Mouse (Mus musculus) ovary, adult 18-20 months (tissue): Measurements from ENCODE around the gene Bckdha.

Experiments
- DNase-seq: peaks from one replicate; pipeline ENCODE4 v3.0.0; 2022; ENCODE audit warnings: low spot score, mixed read lengths

The Bckdha gene

GRCm38 (mm10) chr7:25611501-25611900, 47.3 kb downstream of the Bckdha start:
- no peak for DNase-seq

DNA sequence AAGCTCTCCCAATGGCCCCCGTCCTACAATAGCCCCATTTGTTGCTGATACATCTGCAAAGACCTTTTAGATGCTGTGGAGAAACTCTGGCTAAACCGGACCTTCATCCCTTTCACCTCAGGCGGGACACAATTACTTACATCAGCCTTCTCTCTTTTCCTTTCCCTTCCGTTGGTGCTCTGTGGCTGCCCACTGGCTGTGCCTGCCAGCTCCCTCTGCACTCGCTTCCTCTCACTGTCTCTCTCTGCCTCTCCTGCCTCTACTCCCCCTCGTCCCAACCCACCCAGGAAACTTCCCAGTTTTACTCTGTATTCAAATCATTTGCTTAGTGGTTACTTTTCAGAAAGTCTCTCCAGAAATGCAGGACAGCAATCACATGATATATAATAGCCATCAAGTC, 48.7 kb downstream of the Bckdha start:
- no peak for DNase-seq

GRCm38 (mm10) chr7:25607196-25607595, 51.6 kb downstream of the Bckdha start:
- no peak for DNase-seq

DNA sequence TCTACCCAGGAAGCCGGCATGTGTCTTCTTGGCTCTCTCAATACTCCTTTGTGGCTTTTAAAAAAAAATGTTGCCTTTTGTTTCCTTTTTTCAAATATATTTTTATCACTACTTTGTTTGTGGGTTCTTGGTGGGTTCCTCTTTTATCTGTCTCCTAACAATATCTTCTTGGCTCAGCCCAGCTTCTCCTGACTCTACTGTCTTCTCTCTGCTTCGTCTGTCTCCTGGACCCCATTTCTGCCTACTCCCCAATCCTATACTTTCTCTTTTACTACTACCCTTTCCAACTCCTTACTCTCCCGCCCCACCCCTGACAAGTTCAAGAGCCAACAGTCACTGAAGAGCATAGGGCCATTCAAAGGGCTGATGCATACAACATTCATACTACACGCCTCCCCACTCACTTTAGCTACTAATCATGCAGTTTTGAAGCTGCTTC, 52.1 kb downstream of the Bckdha start:
- no peak for DNase-seq

- DNase-seq, result no peak
Measured at GRCm38 (mm10) chr7:25601346-25601745, 57.4 kb downstream of the Bckdha start.

GRCm38 (mm10) chr7:25600666-25601065, 58.1 kb downstream of the Bckdha start:
- no peak for DNase-seq

GRCm38 (mm10) chr7:25599663-25600062, 59.1 kb downstream of the Bckdha start:
- DNase-seq, result no peak

DNA sequence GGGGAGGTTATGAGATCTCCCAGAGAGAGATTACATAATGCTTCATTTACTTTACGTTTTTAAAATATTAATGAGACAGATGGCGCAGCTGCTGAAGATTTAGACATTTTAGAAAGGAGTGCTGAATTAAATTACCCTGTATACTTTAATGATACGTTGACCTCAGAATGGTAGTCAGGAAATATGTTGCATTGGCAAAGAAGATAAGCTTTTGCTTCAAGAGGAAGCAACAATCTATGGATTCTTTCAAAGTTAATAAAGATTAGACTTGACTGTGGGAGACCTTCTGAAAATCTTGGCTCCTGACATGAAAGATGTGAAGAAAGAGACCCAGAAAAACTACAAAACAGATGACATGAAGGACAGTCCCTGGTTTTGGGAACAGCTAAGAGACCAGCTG, 64.9 kb downstream of the Bckdha start:
- DNase-seq, result no peak

GRCm38 (mm10) chr7:25591226-25591625, 67.6 kb downstream of the Bckdha start:
- no peak for DNase-seq

DNA sequence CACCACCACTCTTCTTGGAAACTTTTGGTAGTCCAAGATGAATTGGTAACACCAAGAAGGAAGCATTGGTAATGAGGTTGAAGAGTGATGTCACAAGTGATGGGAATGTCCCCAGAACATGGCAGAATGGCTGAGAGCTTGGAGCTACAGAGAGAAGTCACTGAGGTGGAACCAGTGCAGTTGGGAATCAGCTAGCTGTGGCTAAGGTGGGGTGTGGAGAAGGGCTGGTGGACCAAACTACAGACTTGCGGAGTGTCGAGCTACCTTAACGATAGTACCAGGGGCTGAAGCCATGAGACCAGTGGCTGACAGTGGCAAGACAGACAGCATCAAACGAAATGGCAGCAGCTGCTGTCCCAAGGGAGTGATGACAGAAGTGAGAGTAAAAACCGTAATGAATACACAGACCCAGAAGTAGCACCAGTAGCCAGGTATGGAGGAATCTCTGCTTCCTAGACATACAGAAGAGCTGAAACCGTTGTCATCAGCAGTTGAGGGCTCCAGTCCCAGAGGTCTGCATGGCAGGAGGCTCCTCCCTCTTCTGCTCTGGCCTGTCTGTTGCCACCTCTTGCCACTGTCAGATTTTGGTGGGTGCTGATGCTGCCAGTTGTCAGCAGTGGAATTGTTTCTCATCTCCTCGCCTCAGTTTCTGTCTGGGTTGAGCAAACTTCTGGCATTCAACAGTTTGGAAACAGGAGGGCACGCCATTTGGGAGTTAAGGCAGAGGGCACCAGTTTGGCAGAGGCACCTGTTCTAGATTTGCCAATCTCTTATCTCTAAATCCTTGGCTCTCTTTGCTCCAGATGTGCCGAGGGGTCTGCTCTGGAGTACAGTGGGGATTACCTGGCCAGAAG, 73.2 kb downstream of the Bckdha start:
- no peak for DNase-seq

DNA sequence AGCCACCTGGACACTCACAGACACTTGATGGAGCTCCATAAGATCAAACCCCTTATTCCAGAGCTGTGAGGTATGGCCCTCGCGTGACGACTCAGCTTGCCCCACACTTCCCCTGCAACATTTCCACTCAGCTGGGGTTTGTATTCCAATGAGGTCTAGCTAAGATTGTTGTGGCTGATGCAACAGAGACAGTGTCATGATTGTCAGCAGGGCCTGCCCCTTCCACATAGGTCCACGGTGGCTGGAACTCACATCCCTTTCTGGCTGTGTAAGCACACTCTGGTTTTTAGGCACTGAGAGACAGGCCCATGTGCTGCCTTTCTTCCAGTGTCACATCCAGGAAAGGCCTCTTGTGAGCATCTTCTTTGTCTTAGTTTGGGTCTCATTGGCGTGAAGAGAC, 74.1 kb downstream of the Bckdha start:
- DNase-seq, result no peak

DNA sequence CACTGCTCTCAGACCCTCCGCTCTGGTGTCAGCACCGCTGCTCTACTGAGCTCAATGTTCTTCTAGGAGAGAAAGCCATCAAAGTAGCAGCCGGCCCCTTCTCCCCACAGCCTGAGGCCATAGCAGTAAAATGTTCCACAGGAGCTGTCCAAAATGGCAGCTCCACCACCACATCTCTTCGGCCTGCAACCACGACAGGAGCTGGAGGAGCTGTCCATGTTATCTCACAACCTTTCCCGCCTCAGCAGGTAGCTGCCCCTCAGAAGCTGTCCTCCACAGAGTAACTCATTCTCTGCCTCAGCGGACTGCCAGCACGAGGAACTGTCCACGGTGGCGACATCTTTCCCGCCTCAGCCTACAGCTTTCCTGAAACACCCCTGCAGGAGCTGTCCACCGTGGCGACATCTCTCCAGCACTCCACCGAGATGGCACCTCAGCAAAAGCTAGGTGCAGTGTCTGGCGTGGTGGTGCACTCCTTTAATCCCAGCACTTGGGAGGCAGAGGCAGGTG, 76.4 kb downstream of the Bckdha start:
- DNase-seq, result no peak
